Mouse (Mus musculus): ENCODE measurements at regions not wholly inside any gene's neighbourhood (a gene's known extent, or its start where the extent isn't known, plus 50 kb on each side); places are given as distances from the start of the nearest gene placed in this dataset.
A peak's percentile ranks its signal among the peaks of the same experiment; 100 is the strongest.

DNA sequence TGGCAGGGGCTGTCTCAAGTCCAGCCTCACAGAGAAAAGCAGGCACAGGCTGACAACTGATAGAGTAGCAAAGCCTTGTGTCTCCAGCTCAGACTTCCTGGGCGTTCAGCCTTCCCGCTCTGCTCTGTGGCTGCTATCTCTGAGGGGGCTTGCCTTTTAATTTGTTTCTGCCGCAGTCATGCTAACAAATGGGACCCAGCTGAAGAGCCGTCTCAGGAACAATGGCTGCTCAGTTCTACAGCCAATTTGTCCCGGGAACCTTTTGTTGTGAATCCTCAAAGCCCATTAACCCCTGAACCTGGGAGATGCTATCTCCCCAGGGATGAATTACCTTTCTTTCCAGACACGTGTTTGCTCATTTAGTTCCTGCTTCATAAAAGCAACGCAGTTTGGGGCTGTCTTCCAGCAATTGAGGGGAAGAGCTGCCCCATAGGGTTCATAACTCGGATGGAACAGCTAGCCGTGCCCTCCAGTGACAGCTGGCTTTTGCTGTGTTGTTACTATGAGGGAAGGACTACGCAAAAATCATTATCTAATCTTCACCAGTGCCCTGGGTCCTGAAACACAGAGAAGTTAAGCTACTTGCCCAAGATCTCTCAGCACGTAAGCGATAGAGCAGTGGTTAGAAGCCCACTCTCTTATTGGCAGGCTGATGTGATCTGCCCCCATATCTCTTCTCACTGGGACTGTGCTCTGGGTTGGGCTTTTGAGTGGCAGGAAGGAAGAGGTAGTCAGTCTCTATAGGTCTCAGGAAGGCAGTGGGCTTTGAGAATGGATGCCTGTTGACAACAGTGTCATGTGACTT lies 240.9 kb downstream of the Rybp start:
- DNase-seq (ENCODE audit: extremely low spot score): peak; percentile 75

DNA sequence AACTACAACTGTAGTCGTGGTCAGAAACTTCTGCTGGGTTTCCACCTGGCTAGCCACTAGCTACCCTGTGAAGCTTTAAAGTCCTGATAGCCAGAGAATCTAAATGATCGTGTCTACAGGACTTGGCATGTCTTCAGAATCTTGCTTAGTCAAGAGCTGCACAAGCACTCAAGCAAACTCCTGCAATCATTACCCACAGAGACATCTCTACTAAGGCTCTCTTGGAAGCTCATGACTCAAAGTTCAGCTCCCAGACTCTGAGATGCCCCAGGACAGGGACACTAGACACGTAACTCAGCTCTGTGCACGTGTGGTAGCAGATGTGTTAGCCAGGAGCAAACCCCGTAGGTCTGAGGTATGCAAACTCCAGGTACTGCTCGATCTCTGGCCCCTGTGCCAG lies 242.2 kb downstream of the Rybp start:
- DNase-seq (ENCODE audit: extremely low spot score): no peak

DNA sequence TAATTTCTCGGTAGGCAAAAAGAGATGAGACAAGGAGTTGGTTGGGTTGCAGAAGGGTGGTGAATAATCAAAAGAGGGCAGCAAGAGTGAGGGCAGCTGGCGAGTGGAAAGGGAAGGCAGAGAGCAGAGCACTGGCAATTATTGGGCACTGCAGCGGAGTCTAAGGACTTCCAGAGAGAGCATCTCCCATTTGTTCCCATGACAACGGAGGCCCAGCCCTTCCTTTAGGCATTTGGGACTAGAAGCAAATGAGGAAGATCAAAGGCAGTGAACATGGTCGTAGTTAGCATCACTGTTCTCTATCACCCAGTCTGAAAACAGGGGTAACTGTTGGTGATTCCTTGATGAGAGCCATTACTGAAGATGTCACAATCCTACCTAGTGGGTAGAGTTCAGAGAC lies 246.1 kb downstream of the Rybp start:
- no peak for DNase-seq (ENCODE audit: extremely low spot score)

GRCm38 (mm10) chr6:100040459-100040984 lies 246.8 kb downstream of the Rybp start:
- DNase-seq (ENCODE audit: extremely low spot score): no peak

- DNase-seq (ENCODE audit: extremely low spot score): no peak
Observed at GRCm38 (mm10) chr6:100032701-100033100, 254.6 kb downstream of the Rybp start.

DNA sequence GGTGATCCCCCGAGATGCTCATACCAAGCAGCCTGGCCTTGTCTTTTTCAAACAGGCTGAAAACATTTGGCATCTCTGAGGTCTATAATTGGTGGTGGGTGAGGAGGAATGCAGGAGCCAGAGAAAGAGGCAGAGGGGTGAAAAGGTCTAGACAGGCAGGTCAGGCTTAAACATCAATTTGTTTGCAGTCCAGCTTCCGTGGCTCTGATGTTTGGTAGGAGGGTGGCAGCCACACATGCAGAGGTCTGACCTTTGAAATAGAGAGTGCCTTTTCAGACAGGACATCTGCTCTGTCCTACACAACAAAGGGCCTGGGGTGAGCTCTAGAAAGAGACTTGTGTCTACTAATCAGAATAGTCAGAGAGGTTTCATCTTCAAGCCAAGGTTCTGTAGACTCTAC lies 256.8 kb downstream of the Rybp start:
- DNase-seq (ENCODE audit: extremely low spot score): peak; percentile 55

DNA sequence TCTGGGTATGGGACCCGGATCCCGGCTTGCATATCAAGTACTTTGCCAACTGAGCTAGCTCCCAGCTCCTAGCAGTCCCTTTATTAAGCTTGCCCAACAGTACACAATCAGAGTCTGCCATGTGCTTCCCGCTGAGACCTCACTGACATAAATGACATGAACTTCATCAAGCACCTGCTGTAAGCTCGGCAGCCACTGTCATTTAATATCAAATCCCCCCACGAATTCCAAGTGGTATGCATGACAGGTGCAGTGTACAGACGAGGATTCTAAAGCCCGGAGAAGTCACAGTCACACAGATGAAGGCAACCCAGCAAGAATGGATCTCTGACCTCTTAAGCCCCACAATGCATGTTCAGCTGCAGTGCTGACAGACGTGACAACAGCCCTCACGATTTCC lies 257.3 kb downstream of the Rybp start:
- no peak for DNase-seq (ENCODE audit: extremely low spot score)

DNA sequence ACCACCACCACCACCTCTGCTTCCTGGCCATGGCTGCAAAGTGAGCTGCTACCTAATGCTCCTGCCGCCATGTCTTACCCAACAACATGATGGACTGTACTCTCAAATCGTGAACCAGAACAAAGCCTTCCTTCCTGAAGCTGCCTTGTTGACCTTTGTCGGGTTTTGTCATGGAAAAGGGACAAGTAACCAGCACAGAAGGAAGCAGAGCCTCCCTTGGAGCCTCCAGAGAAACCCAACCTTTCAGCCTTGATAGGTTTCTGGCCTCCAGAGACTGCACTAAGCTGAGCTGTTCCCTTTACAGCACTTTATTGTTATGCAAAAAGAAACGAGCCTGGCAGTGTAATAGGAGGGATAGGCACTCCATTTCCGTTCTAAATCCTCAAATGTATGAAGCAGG lies 259.8 kb downstream of the Rybp start:
- DNase-seq (ENCODE audit: extremely low spot score): no peak

DNA sequence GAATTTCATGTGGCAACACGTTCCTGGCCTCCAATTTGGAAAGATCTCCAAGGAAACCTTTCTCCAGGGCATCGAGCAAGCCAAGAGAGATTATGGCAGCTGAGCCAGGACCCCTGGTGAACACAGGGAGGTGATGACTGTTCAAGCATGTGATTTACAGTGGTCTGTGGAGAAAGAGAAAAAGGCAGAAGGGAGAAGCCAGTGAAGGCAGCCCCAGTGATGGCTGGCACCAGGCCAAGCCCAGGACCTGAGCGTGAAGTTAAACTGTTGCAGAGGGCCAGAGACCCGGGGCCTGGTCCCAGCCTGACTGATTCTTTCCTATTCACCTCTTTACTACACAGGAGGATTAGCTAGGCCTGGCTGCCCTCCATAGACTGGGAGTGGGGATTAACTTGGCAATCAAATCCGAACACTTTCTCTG lies 261.7 kb downstream of the Rybp start:
- DNase-seq (ENCODE audit: extremely low spot score): no peak

GRCm38 (mm10) chr6:100023434-100024095 lies 263.7 kb downstream of the Rybp start:
- no peak for DNase-seq (ENCODE audit: extremely low spot score)

DNA sequence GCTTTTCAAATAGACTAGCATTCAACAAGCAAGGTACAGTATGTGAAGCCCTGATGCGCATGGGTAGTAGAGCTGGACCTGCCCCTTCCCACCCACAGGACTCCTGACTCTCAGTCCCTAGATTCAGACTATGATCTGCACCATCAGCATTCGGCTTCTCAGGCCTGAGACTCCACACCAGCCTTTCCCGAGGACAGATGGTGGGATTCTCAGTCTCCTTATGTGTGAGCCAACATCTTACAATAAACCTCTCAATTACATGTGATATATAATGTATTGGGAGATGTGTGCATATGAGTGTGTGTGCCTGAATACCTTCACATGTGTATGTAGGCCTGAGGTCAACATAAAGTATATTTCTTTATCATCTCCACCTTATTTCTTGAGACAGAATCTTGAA lies 268.3 kb downstream of the Rybp start:
- no peak for DNase-seq (ENCODE audit: extremely low spot score)

DNA sequence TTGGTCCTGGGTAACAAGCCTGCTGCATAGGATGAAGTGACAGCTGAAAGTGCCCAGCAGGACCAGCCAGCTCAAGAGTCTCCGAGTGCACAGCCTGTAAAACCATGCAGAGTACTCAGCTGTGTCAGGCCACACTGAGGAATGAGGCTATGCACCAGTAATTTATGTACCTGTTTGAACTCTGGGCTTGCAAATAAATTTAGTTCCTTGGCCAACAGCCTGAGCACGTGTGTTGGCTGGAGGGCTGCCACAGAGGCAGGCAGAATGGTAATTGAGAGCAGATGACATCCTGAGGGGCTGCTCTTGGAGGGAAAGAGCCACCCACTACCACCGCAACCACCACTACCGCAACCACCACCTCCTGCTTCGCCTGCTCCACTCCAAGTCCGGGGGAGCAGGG lies 273.3 kb downstream of the Rybp start:
- peak; percentile 27 for DNase-seq (ENCODE audit: extremely low spot score)

GRCm38 (mm10) chr6:100011520-100012062 lies 275.7 kb downstream of the Rybp start:
- DNase-seq (ENCODE audit: extremely low spot score): peak; percentile 32

DNA sequence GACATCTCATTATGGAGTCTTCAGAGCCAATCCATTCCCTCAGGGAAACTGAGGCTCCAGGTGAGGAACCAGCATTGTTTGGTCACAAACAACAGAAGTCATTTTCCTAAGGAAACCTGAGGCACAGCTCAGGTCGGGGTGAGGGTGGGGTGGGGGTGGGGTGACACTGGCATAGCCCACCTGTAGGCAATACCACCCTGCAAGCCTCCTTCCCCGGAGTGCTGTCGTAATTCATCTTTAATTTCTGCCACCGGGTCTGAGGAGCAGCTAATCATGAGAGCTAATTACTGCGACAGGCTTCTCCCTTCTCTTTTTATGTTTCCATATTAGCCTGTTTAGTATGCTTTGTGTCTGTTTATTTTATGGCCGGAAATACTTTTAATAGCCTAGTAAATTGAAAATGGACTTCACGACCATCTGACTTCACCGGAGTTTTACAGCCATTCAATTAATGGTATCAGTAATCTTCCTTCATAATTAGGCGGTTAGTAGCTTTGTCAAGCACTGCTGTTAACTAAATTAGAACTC lies 276.3 kb downstream of the Rybp start:
- no peak for DNase-seq (ENCODE audit: extremely low spot score)

- DNase-seq (ENCODE audit: extremely low spot score): peak; percentile 71
Observed at GRCm38 (mm10) chr6:99999711-100000365, 273.6 kb upstream of the Prok2 start.

DNA sequence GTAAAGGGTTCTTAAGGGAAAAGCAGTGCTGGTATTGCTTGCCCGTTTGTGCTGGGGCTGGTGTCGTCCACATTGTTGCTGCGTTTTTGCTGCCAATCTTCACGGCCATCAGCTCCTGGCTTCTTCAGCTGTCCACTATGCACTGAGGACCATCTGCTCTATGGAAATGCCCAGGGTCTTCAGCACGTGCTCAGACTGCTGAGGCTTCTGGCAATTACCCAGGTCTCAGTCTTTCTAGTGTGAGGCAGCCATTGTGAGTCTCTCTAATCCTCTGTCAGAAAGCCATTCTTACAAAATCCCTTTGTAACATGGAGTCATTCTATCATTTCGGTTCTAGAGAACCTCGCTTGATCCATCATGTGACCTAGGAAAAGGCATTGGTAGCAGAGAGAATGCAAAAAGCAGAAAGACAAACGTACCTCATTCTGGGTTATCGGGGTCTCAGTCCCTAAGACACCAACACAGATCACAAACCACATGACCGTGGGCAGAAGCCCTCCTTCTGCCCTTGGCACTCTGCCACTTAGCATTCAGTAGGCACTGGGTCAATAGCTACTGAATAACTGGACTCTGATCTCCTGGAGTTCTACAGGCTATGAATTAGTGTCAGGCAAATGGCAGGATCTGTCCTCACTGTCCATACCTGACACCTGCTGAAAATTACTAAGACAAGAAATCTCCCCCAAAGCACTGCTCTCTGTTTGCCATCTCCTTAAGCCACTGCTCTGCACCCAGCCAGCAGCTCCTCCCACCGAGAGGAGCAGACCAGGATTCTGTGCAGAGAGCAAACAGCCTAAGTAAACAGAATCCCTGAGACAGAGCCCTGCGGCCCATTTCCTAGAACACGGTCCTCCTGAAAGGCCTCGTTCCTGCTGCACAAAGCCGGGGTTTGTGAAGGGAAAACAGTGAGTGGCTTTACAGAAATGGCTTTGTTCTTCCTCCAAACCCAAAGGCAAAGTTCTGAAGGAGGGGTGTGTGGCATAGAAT lies 270.1 kb upstream of the Prok2 start:
- DNase-seq (ENCODE audit: extremely low spot score): no peak

DNA sequence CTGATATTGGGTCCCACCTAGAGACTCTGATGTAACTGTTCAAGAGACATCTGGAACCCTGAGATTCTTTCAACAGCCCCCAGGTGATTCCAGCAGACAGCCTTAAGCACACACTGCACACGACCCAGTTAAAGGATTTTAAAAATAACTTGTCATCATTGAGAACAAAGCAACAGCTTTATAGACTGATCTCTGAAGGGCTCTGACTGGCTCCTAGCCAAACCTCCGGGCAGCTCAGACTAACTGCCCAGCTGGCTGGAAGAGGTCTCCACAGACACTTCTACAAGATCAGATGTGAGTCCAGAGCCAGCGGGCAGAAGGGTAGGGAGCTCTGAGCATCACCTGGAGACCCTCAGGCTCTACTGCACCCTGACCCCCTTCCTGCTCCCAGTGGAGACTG lies 267.8 kb upstream of the Prok2 start:
- DNase-seq (ENCODE audit: extremely low spot score): no peak

- no peak for DNase-seq (ENCODE audit: extremely low spot score)
Observed at GRCm38 (mm10) chr6:99991079-99991478, 264.9 kb upstream of the Prok2 start.

DNA sequence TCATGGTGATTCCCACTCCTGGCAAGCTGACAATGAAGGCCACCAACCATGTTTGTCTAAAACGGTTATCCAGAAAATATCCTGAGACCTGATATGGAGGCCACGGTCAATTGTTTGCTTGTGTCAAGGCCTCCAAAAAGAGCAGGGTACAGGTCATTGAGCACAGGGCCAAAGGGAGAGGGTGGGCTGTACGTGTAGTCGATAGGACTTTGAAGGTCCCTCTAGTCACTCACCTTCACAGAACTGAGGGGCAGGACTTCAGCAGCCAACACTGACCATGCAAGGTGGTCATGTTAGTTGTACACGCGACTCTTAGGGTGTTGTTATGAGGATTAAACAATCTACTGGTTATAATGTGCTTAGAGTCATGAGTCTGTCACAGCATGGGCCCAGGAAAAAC lies 264.4 kb upstream of the Prok2 start:
- no peak for DNase-seq (ENCODE audit: extremely low spot score)

GRCm38 (mm10) chr6:99986449-99986848 lies 260.3 kb upstream of the Prok2 start:
- DNase-seq (ENCODE audit: extremely low spot score): no peak

GRCm38 (mm10) chr6:99985322-99985721 lies 259.1 kb upstream of the Prok2 start:
- DNase-seq (ENCODE audit: extremely low spot score): no peak

Measured in embryo, embryonic 9.5 days (tissue).